Mouse (Mus musculus) midbrain, postnatal 0 days (tissue): ENCODE results near the gene Adam17. TPM values are rescaled to one million over a fixed set of nuclear protein-coding genes. Genes with fewer than 3 reads are reported as not detected.

Experiments used
- ATAC-seq: fragments of 200-750 bp; cut with Nextera tagmentation; 2 replicates; pipeline ENCODE4 v1.8.0; 2017; ENCODE audit warnings: moderate number of reproducible peaks, mild to moderate bottlenecking, moderate TSS enrichment, moderate library complexity; ENCODE audit not compliant: low FRiP score
- DNase-seq: peaks from one replicate; pipeline ENCODE4 v3.0.0-alpha.2; 2015; ENCODE audit warnings: low spot score
- H3K27ac ChIP-seq: fragments of 300-500 bp; sonication (generic); 2 replicates; pipeline ENCODE4 v1.5.1; 2014; ENCODE audit warnings: low read depth, mild to moderate bottlenecking, low read length, mixed read lengths
- H3K27me3 ChIP-seq: fragments of 300-500 bp; sonication (generic); 2 replicates; pipeline ENCODE4 v1.6.1; 2014; ENCODE audit warnings: low read length, control low read depth, mixed read lengths; ENCODE audit not compliant: insufficient read depth
- H3K36me3 ChIP-seq: fragments of 300-500 bp; sonication (generic); 2 replicates; pipeline ENCODE4 v1.6.1; 2014; ENCODE audit warnings: low read length, control low read depth, mixed read lengths; ENCODE audit not compliant: insufficient read depth
- H3K4me1 ChIP-seq: fragments of 300-500 bp; sonication (generic); 2 replicates; pipeline ENCODE4 v1.6.1; 2014; ENCODE audit warnings: mild to moderate bottlenecking, control low read depth, antibody characterized with exemption, low read length, mixed read lengths; ENCODE audit not compliant: insufficient read depth
- H3K4me2 ChIP-seq: fragments of 300-500 bp; sonication (generic); 2 replicates; pipeline ENCODE4 v1.6.1; 2014; ENCODE audit warnings: low read depth, mild to moderate bottlenecking, low read length, mixed read lengths; ENCODE audit not compliant: poor library complexity, severe bottlenecking
- H3K4me3 ChIP-seq: fragments of 300-500 bp; sonication (generic); 2 replicates; pipeline ENCODE4 v1.5.1; 2014; ENCODE audit warnings: low read depth, mild to moderate bottlenecking, low read length, moderate library complexity
- H3K9ac ChIP-seq: fragments of 300-500 bp; sonication (generic); replicated peaks from 2 replicates; pipeline ENCODE4 v1.6.1; 2014; ENCODE audit warnings: mild to moderate bottlenecking, low read length, moderate library complexity, mixed read lengths; ENCODE audit not compliant: poor library complexity, severe bottlenecking
- H3K9me3 ChIP-seq: fragments of 300-500 bp; sonication (generic); 2 replicates; pipeline ENCODE4 v1.6.1; 2016; ENCODE audit warnings: low read length, control low read depth
- CTCF ChIP-seq: IDR thresholded peaks from 2 replicates; pipeline ENCODE4 v1.5.1; 2016; ENCODE audit warnings: antibody characterized with exemption, mild to moderate bottlenecking
- WGBS: fragments of 180-500 bp; shearing (Covaris S2); extraction: QIAGEN DNeasy Blood & Tissue Kit; methylation state at CpG from one replicate; pipeline ENCODE4 v1.1.7; 2014; 5-methylcytosine and 5-hydroxymethylcytosine counted together
- polyA plus RNA-seq: library from polyadenylated mRNA; unstranded; fragments of >200 nt; fragmentation: Nextera tagmentation; extraction: Ambion mirVana; gene quantifications from 2 replicates; pipeline ENCODE4 v1.2.1, GENCODE M21; 2015
- total RNA-seq: library from RNA; depleted of rRNA; stranded (reverse); fragments of >200 nt; gene quantifications from 2 replicates; pipeline ENCODE4 v1.2.3, GENCODE M21; 2014

The Adam17 gene
- total and polyA plus RNA-seq, 2 experiments from 2014 or later, result 10.3 to 17.0 TPM

DNA sequence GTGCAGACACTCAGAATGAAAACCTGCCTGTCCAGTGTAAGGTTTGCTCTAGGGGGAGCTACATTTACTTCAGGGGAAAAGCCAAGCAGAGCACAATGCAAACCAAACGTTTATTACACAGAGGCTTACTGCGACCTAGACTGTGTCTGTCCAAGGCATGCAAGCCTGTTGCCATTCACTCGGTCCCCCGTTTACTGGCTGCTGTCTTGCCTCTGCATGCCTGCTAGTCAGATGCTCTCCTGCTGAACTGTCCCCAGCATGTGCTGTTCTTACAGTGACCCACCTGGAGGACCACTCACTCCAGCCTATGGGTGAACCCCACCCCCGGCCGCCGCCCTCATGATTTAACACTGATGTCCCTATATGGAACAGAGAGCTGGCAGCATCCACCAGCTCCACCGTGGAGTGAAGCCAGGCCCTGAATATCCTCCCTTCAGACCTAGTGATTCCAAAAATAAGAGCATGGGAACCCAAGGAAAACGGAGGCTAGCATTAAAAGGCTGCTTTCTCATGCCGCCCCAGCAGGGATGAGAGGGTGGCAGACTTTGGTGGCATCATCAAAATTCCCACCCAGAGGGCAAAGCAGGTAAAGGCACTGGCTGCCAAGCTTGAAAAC lies 42.4 kb downstream of the Adam17 start:
- H3K27me3 ChIP-seq, result no peaks in the 10 kb centered on the region
- no peak for ATAC-seq
- H3K9me3 ChIP-seq, result no peaks in the 10 kb centered on the region
- no peak overlapping the region for H3K4me3 ChIP-seq
- H3K36me3 ChIP-seq, result peaks cover 47% of the 10 kb centered on the region
- no peak overlapping the region for H3K27ac ChIP-seq
- H3K4me1 ChIP-seq, result no peaks in the 10 kb centered on the region
- WGBS, result 91% methylated on average over 10 of the region's 10 CpGs
- H3K4me2 ChIP-seq, result no peak overlapping the region
- no peak overlapping the region for H3K9ac ChIP-seq
- no peak for DNase-seq
- no peak for TF ChIP-seq CTCF

DNA sequence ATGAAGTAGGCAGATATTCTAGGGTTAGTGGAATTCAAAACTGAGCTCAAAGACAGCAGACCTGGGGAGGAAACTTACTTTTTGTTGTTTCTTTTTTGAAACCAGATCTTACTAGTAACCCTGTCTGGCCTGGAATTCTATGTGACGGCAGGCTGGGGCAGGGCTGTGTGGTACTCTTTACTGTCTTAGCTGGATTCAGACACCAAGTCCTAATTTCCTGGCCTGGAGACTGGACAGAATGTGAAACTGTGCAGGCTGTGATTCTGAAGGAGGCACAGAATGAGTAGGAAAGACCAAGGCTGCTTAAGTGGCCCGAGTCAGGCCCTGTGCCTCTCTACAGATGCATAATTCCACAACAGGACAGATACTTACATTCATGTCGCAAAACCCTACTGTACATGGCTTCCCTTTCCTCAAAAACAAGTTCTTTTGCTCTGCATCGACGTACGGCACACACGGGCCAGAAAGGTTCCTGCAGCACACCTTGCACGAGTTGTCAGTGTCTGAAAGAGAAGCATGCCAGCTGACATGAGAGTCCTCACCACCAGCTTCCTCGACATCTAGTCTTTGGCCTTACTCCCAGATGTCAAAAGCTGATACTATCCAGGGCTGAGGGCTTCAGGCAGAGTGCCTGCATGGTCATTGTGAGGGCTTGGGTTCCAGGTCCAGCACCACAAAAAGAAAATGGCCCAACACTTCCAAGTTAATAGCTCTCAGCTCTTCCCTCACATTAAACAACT lies 43.6 kb downstream of the Adam17 start:
- H3K9me3 ChIP-seq, result no peaks in the 10 kb centered on the region
- H3K27me3 ChIP-seq, result no peaks in the 10 kb centered on the region
- WGBS, result 95% methylated on average over 9 of the region's 9 CpGs
- no peak overlapping the region for H3K9ac ChIP-seq
- H3K4me2 ChIP-seq, result no peak overlapping the region
- DNase-seq, result no peak
- ATAC-seq, result no peak
- H3K27ac ChIP-seq, result no peak overlapping the region
- no peak overlapping the region for H3K4me3 ChIP-seq
- TF ChIP-seq CTCF, result no peak
- H3K4me1 ChIP-seq, result no peaks in the 10 kb centered on the region
- peaks cover 46% of the 10 kb centered on the region for H3K36me3 ChIP-seq

DNA sequence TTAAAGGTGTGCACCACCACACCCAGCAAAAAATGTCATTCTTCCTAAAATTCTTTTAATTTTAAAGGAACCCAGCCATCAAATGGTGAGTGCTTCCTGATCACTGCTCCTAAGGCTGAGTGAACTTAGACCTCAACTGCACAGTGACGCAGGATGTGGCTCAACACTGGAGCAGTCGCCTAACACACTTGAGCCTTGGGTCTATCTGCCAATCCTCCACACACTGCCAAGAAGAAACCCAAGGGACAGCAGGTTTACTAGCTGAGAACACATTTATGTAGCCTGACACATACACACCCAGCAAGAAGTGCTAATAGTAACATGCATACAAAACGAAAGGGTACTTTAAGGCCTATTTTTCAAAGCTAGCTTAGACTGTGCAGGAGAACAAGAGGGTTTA lies 47.1 kb downstream of the Adam17 start:
- no peaks in the 10 kb centered on the region for H3K4me1 ChIP-seq
- ATAC-seq, result no peak
- no peaks in the 10 kb centered on the region for H3K9me3 ChIP-seq
- H3K9ac ChIP-seq, result no peak overlapping the region
- H3K4me3 ChIP-seq, result no peak overlapping the region
- TF ChIP-seq CTCF, result no peak
- DNase-seq, result no peak
- no peak overlapping the region for H3K4me2 ChIP-seq
- H3K27me3 ChIP-seq, result no peaks in the 10 kb centered on the region
- WGBS, result 93% methylated on average over 3 of the region's 3 CpGs
- peaks cover 48% of the 10 kb centered on the region for H3K36me3 ChIP-seq
- no peak overlapping the region for H3K27ac ChIP-seq

DNA sequence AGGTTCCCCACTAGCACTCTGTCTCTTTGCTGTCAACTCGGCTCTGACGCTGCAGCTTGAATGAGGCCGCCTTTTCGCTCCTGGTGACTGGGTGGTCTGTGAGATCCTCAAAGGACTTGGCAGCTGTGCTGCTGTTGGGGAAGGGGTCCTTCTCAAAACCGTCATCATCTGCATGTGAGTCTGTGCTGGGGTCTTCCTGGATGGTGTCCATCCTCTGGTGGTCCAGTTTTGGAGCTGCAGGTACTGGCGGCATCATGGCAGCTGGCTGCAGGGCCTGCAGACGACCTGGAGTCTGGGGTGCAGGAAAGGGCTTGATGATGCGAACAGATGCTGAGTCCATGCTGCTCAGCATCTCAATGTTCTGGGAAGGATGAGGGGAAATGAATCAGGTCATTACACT lies 48.2 kb downstream of the Adam17 start:
- no peak overlapping the region for H3K9ac ChIP-seq
- no peak for TF ChIP-seq CTCF
- H3K4me3 ChIP-seq, result no peak overlapping the region
- peaks cover 42% of the 10 kb centered on the region for H3K36me3 ChIP-seq
- no peak overlapping the region for H3K27ac ChIP-seq
- no peak for DNase-seq
- H3K4me1 ChIP-seq, result no peaks in the 10 kb centered on the region
- WGBS, result 91% methylated on average over 8 of the region's 8 CpGs
- H3K4me2 ChIP-seq, result no peak overlapping the region
- H3K9me3 ChIP-seq, result no peaks in the 10 kb centered on the region
- no peaks in the 10 kb centered on the region for H3K27me3 ChIP-seq
- no peak for ATAC-seq

DNA sequence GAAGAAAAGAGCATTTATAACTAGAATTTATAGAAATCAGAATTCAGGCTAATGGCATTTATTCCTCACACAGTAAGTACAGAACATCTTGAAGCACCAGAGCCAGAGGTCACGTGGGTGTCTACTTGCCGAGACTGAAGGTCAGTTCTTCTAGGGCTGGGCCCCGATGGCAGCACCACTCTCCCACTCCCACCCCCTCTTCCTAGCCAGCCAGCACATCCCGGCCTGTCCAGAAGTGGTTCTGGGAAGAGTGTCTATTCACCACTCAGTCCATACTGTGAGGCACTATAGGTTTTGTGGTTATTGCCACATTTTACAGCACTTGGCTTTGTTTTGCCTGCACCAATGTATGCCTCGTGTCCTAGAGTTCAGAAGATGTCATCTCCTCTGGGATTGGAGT lies 49.3 kb downstream of the Adam17 start:
- ATAC-seq, result no peak
- Histone ChIP-seq H3K27me3 (no peaks in the 10 kb centered on the region), H3K36me3 (peaks cover 34% of the 10 kb centered on the region), H3K9me3 (no peaks in the 10 kb centered on the region), H3K4me3 (no peak overlapping the region), H3K4me2 (no peak overlapping the region), H3K27ac (no peak overlapping the region), H3K4me1 (no peaks in the 10 kb centered on the region), H3K9ac (no peak overlapping the region)
- TF ChIP-seq CTCF, result no peak
- WGBS, result 84% methylated on average over 5 of the region's 5 CpGs
- DNase-seq, result no peak

DNA sequence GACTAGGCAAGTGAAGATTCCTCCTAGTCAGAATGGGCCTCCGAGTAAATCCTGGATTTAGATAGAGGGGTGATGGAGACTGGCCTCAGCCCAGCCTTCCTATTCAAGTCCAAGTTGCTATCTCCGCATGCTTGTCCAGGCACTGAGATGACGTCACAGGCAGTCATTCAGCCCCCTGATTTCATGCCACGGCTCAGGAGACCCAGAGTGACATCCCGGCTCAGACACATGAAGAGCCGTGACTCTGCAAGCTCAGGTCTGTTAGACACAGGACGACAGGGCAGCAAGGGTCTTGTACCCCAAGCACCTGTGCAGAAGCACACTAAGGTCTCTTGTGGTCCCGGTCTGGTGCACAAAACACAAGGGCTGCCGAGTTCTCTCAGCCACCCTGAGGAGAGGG lies 50.6 kb downstream of the Adam17 start:
- no peak overlapping the region for H3K4me2 ChIP-seq
- no peaks in the 10 kb centered on the region for H3K9me3 ChIP-seq
- H3K9ac ChIP-seq, result no peak overlapping the region
- H3K4me1 ChIP-seq, result no peaks in the 10 kb centered on the region
- WGBS, result 78% methylated on average over 9 of the region's 9 CpGs
- H3K27ac ChIP-seq, result no peak overlapping the region
- H3K36me3 ChIP-seq, result peaks cover 30% of the 10 kb centered on the region
- no peak for ATAC-seq
- no peak for DNase-seq
- no peak for TF ChIP-seq CTCF
- H3K27me3 ChIP-seq, result no peaks in the 10 kb centered on the region
- no peak overlapping the region for H3K4me3 ChIP-seq
